Mouse (Mus musculus): ENCODE results near the gene Nebl.

DNA sequence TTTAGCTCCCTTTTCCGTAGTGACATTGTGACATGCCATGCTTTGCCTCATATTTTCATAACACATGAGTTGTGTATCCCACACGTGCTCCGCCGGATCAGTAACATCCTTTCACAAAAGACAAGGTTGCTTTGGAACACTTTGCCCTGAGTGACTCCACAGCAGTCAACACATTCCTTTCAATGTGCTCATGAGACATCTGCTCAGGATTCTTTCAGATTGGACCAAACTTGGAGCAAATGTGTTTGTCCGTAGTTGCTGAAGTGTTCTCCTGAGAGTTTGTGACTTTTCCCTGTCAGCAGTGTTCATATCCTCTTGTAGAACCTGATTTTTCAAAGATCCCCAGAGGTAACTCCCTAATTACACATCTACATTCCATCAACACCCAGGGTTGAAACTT, 414.4 kb downstream of the Nebl start:
- TF ChIP-seq POLR2A (IDR thresholded peaks at IDR 0.05; ENCODE audit: control insufficient read depth, low read depth, low read length) (no peak), CTCF (IDR thresholded peaks at IDR 0.05; ENCODE audit: control insufficient read depth, insufficient read depth, insufficient replicate concordance, low read depth, low read length) (no peak)
